Mouse (Mus musculus) forebrain, embryonic 13.5 days (tissue): Measurements from ENCODE around the gene Neurl1a. TPM values are rescaled to one million over a fixed set of nuclear protein-coding genes. Genes with fewer than 3 reads are reported as not detected.

ENCODE experiments used
- ATAC-seq: fragments of 200-750 bp; cut with Nextera tagmentation; 2 replicates; pipeline ENCODE4 v1.8.0; 2017
- H3K27ac ChIP-seq: fragments of 300-500 bp; sonication (generic); 2 replicates; pipeline ENCODE4 v1.5.1; 2015; ENCODE audit warnings: inconsistent platforms, mild to moderate bottlenecking, moderate library complexity
- H3K27me3 ChIP-seq: fragments of 300-500 bp; sonication (generic); 2 replicates; pipeline ENCODE4 v1.6.1; 2015; ENCODE audit warnings: mild to moderate bottlenecking, inconsistent platforms
- H3K36me3 ChIP-seq: fragments of 300-500 bp; sonication (generic); 2 replicates; pipeline ENCODE4 v1.6.1; 2015; ENCODE audit warnings: mild to moderate bottlenecking, inconsistent platforms; ENCODE audit not compliant: poor library complexity, severe bottlenecking
- H3K4me1 ChIP-seq: fragments of 300-500 bp; sonication (generic); 2 replicates; pipeline ENCODE4 v1.6.1; 2015; ENCODE audit warnings: inconsistent platforms
- H3K4me2 ChIP-seq: fragments of 300-500 bp; sonication (generic); 2 replicates; pipeline ENCODE4 v1.6.1; 2015; ENCODE audit warnings: inconsistent platforms, mild to moderate bottlenecking, moderate library complexity
- H3K4me3 ChIP-seq: fragments of 300-500 bp; sonication (generic); 2 replicates; pipeline ENCODE4 v1.5.1; 2015; ENCODE audit warnings: mild to moderate bottlenecking, inconsistent platforms
- H3K9ac ChIP-seq: fragments of 300-500 bp; sonication (generic); 2 replicates; pipeline ENCODE4 v1.6.1; 2015; ENCODE audit warnings: mild to moderate bottlenecking, inconsistent platforms
- H3K9me3 ChIP-seq: fragments of 300-500 bp; sonication (generic); replicated peaks from 2 replicates; pipeline ENCODE4 v1.6.1; 2016; ENCODE audit warnings: inconsistent platforms
- WGBS: fragments of 180-500 bp; shearing (Covaris S2); methylation state at CpG from one replicate; pipeline ENCODE4 v1.1.7; 2015; 5-methylcytosine and 5-hydroxymethylcytosine counted together
- polyA plus RNA-seq: library from polyadenylated mRNA; unstranded; fragments of >200 nt; fragmentation: Nextera tagmentation; extraction: Ambion mirVana; gene quantifications from 2 replicates; pipeline ENCODE4 v1.2.1, GENCODE M21; 2015

Gene Neurl1a
- polyA plus RNA-seq, 1 experiment from 2014 or later = 2.8 TPM

DNA sequence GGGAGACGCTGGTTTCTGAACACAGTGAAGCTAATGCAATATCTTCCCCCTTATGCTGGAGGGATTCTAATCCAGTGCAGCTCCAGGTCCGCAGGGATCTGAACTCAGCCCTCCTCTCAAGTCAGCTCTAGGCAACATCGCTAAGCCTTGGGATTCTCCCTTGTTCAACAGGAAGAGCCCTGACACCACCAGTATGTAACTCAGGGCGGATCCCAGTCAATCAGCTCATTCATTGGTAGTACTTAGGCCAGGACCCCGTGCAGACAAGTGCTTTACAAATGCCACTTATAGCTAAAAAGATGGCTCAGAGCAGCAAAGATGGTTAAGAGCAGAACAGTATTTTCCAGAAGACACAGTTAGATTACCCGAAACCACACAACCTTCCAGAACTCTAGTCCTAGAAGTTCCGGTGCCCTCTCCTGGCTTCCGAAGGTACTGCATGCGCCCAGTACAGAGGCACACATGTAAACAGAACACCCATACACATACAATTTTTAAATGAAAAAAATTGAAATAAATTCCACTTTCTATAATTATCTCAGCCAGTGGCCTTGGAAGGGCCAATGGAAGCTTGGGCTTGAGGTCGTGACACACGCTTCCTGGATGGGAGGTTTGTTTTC lies 9.7 kb upstream of the Neurl1a start:
- Histone ChIP-seq H3K4me1 (0 out of 2 replicates have a peak, but pooled peaks cover 10% of the 10 kb centered on the region), H3K36me3 (no peaks in the 10 kb centered on the region), H3K27me3 (peaks cover 7% of the 10 kb centered on the region; the same call in 1 of the 2 replicates), H3K9me3 (no peaks in the 10 kb centered on the region), H3K4me2 (peak overlapping the region; percentile 44), H3K9ac (no peak overlapping the region), H3K4me3 (no peak overlapping the region), H3K27ac (no peak overlapping the region)
- peak; percentile 65; the same call in 1 of the 2 replicates for ATAC-seq
- WGBS = 23% methylated on average over 11 of the region's 11 CpGs

DNA sequence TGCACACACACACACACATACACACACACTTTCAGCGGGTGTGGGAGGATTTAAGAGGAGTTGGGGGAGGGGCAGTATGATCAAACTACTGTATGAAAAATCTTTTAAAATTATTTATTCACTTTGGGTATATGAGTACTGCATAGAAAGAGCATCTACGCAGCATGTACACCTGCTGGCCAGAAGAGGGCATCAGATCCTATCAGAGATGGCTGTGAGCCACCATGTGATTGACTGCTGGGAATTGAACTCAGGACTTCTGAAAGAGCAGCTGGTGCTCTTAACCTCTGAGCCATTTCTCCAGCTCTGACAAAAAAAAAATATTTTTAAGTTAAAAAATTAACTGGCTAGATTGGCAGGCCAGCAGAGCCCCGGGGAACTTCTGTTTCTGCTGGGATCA lies 4.1 kb upstream of the Neurl1a start:
- H3K4me1 ChIP-seq = peaks cover 4% of the 10 kb centered on the region
- no peaks in the 10 kb centered on the region for H3K9me3 ChIP-seq
- H3K36me3 ChIP-seq = no peaks in the 10 kb centered on the region
- 57% methylated on average over 3 of the region's 3 CpGs for WGBS
- H3K4me2 ChIP-seq = no peak overlapping the region
- no peak for ATAC-seq
- no peak overlapping the region for H3K27ac ChIP-seq
- no peak overlapping the region for H3K9ac ChIP-seq
- peaks cover 31% of the 10 kb centered on the region for H3K27me3 ChIP-seq
- H3K4me3 ChIP-seq = no peak overlapping the region

DNA sequence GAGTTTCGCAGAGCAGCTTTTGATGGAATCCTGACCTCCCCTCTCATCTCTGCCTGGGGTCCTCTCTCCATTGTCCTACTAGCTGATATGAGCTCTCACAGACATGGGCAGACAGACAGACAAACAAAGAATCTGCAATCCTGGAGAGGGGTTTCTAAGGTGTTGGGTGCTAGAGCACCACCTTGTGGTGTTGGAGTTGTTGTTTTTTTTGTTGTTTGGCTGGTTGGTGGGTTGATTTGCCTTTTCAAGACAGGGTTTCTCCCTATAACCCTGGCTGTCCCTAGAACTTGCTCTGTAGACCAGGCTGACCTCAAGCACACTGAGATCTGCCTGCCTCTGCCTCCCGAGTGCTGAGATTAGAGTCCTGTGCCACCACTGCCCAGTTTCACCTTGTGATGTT lies 3.1 kb upstream of the Neurl1a start:
- H3K27me3 ChIP-seq = peaks cover 41% of the 10 kb centered on the region
- H3K9ac ChIP-seq = no peak overlapping the region
- H3K27ac ChIP-seq = no peak overlapping the region
- peaks cover 11% of the 10 kb centered on the region for H3K4me1 ChIP-seq
- ATAC-seq = no peak
- no peak overlapping the region for H3K4me2 ChIP-seq
- no peaks in the 10 kb centered on the region for H3K9me3 ChIP-seq
- WGBS = 82% methylated on average over 2 of the region's 2 CpGs
- no peaks in the 10 kb centered on the region for H3K36me3 ChIP-seq
- no peak overlapping the region for H3K4me3 ChIP-seq

DNA sequence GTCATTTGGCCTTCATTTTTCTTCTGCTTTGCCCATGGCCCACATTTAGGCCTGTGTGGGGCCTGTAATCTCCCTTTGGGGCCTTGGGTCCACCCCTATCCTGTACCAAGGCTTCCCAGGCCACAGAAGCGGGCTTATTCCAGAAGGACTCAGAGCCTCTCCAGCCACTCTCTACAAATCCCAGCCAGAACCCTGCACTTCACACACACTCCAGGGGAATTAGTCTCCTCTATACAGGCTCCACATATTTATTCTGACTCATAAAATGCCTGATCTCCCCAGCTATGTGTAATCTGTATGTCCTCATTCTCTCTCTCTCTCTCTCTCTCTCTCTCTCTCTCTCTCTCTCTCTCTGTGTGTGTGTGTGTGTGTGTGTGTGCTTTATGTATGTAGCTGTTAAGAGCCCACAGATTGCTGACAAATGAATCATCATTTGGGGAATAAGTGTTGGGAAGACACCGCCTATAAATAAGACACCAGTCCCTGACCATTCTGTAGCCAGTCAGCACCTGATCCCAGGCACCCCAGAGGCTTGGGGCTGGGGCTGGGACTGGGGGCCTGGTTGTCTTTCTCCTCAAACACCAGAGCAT lies 1.6 kb upstream of the Neurl1a start:
- no peak overlapping the region for H3K27ac ChIP-seq
- no peak overlapping the region for H3K4me2 ChIP-seq
- ATAC-seq = no peak
- H3K27me3 ChIP-seq = peaks cover 55% of the 10 kb centered on the region
- peaks cover 4% of the 10 kb centered on the region; the same call in 1 of the 2 replicates for H3K9me3 ChIP-seq
- H3K36me3 ChIP-seq = no peaks in the 10 kb centered on the region
- H3K4me1 ChIP-seq = peaks cover 11% of the 10 kb centered on the region
- H3K9ac ChIP-seq = no peak overlapping the region
- H3K4me3 ChIP-seq = no peak overlapping the region
- 81% methylated on average over 2 of the region's 2 CpGs for WGBS

DNA sequence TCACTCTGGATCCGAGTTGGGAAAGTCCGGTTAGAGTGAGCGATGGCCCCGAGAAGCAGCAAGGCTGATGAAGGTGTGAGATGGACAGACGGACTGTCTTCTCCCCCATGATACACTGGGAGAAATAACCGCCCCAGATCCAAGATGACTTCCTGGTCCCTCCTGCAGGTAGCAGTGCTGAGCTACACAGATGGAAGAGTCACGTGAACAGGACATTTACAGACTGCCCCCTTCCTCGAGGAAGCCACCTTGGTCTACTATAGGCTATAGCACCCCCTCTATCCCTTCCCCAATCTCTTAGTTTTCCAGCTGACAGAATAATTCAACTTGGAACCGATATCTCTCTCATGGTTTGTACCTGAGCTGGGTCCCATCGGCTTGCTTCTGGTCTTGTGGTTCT lies 619 bp upstream of the Neurl1a start:
- H3K9me3 ChIP-seq = peaks cover 7% of the 10 kb centered on the region; the same call in 1 of the 2 replicates
- no peak overlapping the region for H3K9ac ChIP-seq
- no peak overlapping the region for H3K27ac ChIP-seq
- peak overlapping the region; percentile 99 for H3K4me2 ChIP-seq
- peaks cover 56% of the 10 kb centered on the region for H3K27me3 ChIP-seq
- peak; percentile 56; the same call in 1 of the 2 replicates for ATAC-seq
- WGBS = 27% methylated on average over 10 of the region's 10 CpGs
- H3K36me3 ChIP-seq = no peaks in the 10 kb centered on the region
- peaks cover 11% of the 10 kb centered on the region for H3K4me1 ChIP-seq
- H3K4me3 ChIP-seq = peak overlapping the region; percentile 66

DNA sequence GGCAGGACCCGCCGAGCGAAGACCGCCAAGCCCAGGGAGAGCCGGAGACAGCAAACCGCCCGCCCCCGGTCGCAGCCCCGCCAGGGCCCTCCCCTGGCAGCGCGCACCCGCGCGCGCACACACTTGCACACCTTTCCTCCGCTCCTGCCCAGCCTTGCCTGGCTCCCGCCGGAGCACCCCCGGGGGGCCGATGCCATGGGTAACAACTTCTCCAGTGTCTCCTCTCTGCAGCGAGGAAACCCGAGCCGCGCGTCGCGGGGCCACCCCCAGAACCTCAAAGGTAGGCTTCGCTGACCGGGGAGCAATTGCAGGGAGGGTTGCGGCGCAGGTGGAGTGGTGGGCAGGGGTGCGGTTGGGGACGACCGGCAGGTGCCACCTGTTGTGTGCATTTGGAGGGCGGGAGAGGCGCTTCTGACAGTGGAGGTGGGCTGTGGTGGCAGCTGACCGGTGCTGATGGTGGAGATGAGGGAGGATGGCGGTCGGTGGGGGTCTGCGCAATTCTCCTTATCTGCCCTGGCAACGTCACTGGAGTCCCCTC lies 721 bp downstream of the Neurl1a start:
- H3K4me1 ChIP-seq = peaks cover 11% of the 10 kb centered on the region
- peak overlapping the region; percentile 73 for H3K9ac ChIP-seq
- peaks cover 7% of the 10 kb centered on the region; the same call in 1 of the 2 replicates for H3K9me3 ChIP-seq
- no peaks in the 10 kb centered on the region for H3K36me3 ChIP-seq
- WGBS = under 1% methylated on average over 35 of the region's 42 CpGs
- H3K4me2 ChIP-seq = peak overlapping the region; percentile 99
- H3K4me3 ChIP-seq = peak overlapping the region; percentile 66
- ATAC-seq = peak; percentile 44
- H3K27me3 ChIP-seq = peaks cover 56% of the 10 kb centered on the region
- peak overlapping the region; percentile 35; the same call in 1 of the 2 replicates for H3K27ac ChIP-seq

DNA sequence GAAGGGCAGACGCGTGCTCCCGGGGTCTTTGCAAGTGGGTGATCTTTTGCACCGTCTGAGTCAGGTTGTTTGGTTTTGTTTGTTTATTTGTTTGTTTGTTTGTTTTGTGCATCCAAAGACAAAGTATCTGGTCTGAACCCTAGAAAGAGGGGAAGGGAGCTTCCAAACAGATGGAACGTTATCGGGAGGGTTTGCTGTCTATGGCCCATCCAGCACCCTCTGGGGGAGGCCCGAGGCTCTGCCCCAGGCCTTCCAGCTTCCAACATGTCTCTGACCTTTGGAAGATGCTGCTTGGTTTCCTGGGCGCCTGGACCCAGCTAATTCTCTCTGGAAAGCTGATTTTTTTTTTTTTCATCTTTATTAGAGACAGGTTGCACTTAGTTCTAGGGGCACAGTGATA lies 1.4 kb downstream of the Neurl1a start:
- Histone ChIP-seq H3K9me3 (peaks cover 7% of the 10 kb centered on the region; the same call in 1 of the 2 replicates), H3K36me3 (no peaks in the 10 kb centered on the region), H3K4me3 (peak overlapping the region; percentile 66), H3K9ac (peak overlapping the region; percentile 73), H3K27ac (no peak overlapping the region), H3K27me3 (peaks cover 56% of the 10 kb centered on the region), H3K4me1 (peaks cover 11% of the 10 kb centered on the region), H3K4me2 (peak overlapping the region; percentile 99)
- ATAC-seq = no peak
- 19% methylated on average over 8 of the region's 8 CpGs for WGBS

DNA sequence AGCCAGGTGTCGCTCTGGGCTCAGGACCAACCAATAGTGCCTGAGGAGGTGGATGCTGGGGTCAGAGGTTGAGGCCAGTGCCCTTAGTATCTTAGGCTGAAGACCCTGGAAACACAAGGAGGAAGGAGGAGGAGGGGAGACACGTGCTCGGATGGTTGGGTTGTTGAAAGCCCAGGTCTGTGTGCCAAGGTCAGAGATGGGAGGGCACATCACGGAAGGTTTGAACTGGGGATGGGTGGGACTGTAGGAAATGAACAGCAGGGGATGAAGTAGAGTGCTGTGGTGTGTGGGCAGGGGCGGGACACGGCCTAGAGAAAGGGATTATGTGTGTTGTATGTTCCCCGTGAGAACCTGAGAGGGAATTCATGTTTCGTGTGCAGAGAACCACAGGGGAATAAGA lies 5.6 kb downstream of the Neurl1a start:
- 70% methylated on average over 8 of the region's 8 CpGs for WGBS
- Histone ChIP-seq H3K27ac (no peak overlapping the region), H3K9ac (no peak overlapping the region)

DNA sequence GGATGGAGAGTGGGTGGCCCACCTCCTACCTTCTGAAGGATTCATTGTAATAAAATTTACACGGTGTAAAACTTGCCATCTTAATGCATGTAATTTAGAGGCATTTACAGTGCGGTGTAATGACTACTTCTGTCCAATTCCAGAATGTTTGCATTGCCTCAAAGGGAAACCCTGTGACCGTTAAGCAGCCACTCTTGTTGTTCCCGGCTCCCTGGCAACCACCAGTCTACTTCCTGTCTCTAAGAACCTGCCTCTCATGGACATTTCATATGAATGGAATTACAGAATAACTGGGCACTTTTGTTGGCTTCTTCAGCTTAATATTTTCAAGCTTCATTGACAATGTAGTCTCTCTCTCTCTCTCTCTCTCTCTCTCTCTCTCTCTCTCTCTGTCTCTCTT lies 6.1 kb downstream of the Neurl1a start:
- Histone ChIP-seq H3K9me3 (peaks cover 7% of the 10 kb centered on the region; the same call in 1 of the 2 replicates), H3K36me3 (no peaks in the 10 kb centered on the region), H3K4me1 (peaks cover 14% of the 10 kb centered on the region), H3K27ac (no peak overlapping the region), H3K4me2 (no peak overlapping the region), H3K4me3 (no peak overlapping the region), H3K27me3 (peaks cover 23% of the 10 kb centered on the region), H3K9ac (no peak overlapping the region)
- WGBS = 71% methylated on average over 4 of the region's 4 CpGs
- ATAC-seq = no peak

More for the DNA sequence above, 5.6 kb downstream of the Neurl1a start:
- Histone ChIP-seq H3K4me1 (peaks cover 19% of the 10 kb centered on the region), H3K9me3 (peaks cover 7% of the 10 kb centered on the region; the same call in 1 of the 2 replicates), H3K4me3 (no peak overlapping the region), H3K4me2 (no peak overlapping the region), H3K27me3 (peaks cover 28% of the 10 kb centered on the region), H3K36me3 (no peaks in the 10 kb centered on the region)
- no peak for ATAC-seq

DNA sequence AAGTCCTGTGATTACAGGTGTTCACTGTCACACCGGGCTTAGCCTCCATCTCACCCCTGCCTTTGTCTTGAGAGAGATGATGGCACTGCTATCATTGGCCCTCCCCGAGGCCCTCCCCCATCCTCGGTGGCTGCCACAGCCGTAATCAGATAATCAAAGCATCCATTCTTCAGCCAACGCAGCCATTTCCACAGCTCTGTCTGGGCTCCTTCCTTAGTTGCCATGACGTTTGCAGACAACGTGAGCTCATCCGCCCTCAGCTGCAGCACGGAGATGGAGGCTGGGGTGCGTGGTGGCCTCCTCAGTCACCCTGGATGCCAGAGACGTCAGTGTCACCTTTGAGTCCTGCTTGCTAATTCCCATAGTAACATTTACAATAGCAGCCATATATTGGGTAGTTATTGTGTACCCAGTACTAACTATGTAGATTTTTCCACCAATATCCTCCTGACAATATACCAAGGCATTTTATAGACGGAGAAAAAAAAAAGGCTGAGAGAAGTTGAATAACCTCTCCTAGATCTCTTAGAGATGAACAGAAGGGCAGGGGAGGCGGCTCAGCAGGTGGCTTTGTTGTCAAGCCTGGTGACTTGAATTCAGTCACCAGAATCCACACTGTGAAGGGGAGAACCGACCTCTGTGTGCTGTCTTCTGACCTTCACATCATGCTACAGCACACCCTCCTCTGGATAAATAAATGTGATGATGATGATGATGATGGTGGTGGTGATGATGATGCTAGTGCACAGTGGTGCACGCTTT lies 8.1 kb downstream of the Neurl1a start:
- ATAC-seq = no peak
- Histone ChIP-seq H3K4me3 (no peak overlapping the region), H3K9me3 (peaks cover 6% of the 10 kb centered on the region; the same call in 1 of the 2 replicates), H3K27ac (no peak overlapping the region), H3K27me3 (peaks cover 5% of the 10 kb centered on the region; the same call in 1 of the 2 replicates), H3K4me1 (peaks cover 10% of the 10 kb centered on the region), H3K9ac (no peak overlapping the region), H3K36me3 (no peaks in the 10 kb centered on the region), H3K4me2 (no peak overlapping the region)
- WGBS = 52% methylated on average over 15 of the region's 15 CpGs

DNA sequence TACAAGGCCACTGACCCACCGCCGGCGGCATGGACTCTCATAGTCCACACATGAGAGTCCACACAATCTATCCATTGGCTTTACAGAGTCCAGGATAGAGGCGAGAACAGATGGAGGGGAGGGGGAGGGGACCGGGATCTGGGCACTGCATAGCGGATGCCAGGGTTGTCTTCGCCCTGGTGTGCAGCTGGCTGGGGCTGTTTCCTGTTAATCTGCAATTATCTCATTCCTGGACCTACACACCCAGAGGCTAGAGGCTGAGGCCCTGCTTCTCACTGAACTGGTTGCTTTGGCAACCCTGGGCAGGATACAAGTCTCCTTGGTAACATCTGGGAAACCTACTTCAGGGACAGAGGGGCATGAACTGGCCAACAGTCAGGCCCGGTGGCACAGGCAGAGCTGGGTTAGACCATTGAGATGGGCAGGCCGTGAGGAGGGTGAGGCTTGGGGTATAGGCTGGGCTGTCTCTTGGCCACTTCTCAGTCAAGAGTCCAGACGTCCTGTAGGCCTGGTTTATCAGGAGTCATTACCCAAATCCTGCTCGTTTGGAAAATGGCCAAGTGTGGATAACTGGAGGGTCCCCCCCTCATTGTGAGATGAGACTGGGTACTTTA lies 10.0 kb downstream of the Neurl1a start:
- H3K9ac ChIP-seq = no peak overlapping the region
- H3K4me3 ChIP-seq = no peak overlapping the region
- no peaks in the 10 kb centered on the region for H3K9me3 ChIP-seq
- no peaks in the 10 kb centered on the region for H3K36me3 ChIP-seq
- ATAC-seq = peak; percentile 75; the same call in 1 of the 2 replicates
- 53% methylated on average over 11 of the region's 11 CpGs for WGBS
- peak overlapping the region; percentile 20; the same call in 1 of the 2 replicates for H3K27ac ChIP-seq
- no peaks in the 10 kb centered on the region for H3K27me3 ChIP-seq
- peaks cover 12% of the 10 kb centered on the region for H3K4me1 ChIP-seq
- H3K4me2 ChIP-seq = no peak overlapping the region
